Mouse (Mus musculus) kidney, adult 2 months (tissue): ENCODE results near the gene Dgki.

Experiments
- CTCF ChIP-seq: fragments of 200-500 bp; conservative IDR thresholded peaks from 2 replicates; pipeline ENCODE4 v1.5.1; 2011; ENCODE audit warnings: low read depth, mild to moderate bottlenecking, control low read depth, low read length, moderate library complexity, mixed read lengths; ENCODE audit not compliant: insufficient read depth, insufficient read length
- POLR2A ChIP-seq: fragments of 200-500 bp; IDR thresholded peaks from one replicate; pipeline ENCODE4 v1.6.1; 2011; ENCODE audit warnings: low read depth, low read length, control low read depth

GRCm38 (mm10) chr6:37037115-37037908 lies 262.7 kb downstream of the Dgki start:
- TF ChIP-seq CTCF (peak; percentile 49; the same call in 1 of the 2 replicates), POLR2A (no peak)
